Mouse (Mus musculus) thymus, adult 2 months (tissue): ENCODE results near the gene Lclat1.

Experiments used
- CTCF ChIP-seq: fragments of 200-500 bp; IDR thresholded peaks from 2 replicates; pipeline ENCODE4 v1.5.1; 2012; ENCODE audit warnings: mild to moderate bottlenecking, control low read depth, low read length, moderate library complexity, borderline replicate concordance; ENCODE audit not compliant: control insufficient read depth, poor library complexity, insufficient read depth; ENCODE audit errors: extremely low read depth
- POLR2A ChIP-seq: fragments of 200-500 bp; IDR thresholded peaks from 2 replicates; pipeline ENCODE4 v1.6.1; 2012; ENCODE audit warnings: mild to moderate bottlenecking, low read length, control low read depth, moderate library complexity; ENCODE audit not compliant: control insufficient read depth, poor library complexity, insufficient read depth; ENCODE audit errors: extremely low read depth

DNA sequence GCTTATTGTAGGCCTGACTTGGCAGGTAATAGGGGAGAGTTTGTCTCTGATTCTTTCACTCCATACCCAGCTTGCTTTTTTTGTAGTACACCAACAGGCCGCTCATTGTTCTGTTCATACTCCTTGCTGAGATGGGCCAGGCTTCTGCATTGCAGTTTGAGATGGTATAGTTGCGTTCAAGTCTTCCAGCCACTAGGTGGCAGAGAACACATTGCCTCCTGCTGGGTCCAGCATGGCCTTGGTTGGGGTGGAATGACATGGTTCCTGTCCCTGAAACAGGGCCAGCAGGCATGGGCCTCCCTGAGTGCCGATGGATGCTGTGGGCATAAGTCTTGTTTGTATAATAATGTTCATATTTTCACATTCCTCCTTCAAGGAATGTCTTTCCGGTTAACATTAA lies 170.0 kb downstream of the Lclat1 start:
- TF ChIP-seq POLR2A (no peak), CTCF (peak; percentile 32; the same call in 1 of the 2 replicates)
